Comparison of ENCODE assay signal across 11 mouse cellular contexts in the genomic region with DNA sequence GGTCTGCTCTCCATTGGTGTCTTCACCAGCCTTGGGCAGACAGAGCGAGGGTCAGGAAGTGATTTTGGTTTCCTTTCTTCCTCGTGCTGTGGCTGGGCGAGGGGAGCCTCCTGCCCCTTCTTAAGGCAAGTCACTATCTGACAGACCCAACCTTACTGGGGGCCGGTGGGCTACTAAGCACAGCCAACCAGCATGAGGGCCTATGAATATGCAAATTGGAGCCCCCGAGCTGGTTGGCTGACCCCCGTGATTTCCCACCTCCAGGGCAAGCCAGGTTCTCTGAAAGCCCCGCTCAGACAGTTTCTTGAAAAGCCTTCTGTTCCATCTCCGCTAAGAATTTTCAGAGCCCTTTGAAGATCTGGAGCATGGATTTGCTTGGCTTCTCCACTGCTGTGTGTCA. TPM values are rescaled to one million over a fixed set of nuclear protein-coding genes. Genes with fewer than 3 reads are reported as not detected.
DNase-seq lines count a peak whose midpoint lies in the region; ATAC-seq and TF ChIP-seq lines count a peak whose summit lies in the region.
"Had no signal": no experiment of that assay in that cellular context is flagged by ENCODE, and none has a peak within 500 bp of the region (broad histone marks: within the 10 kb centered on the region; RNA-seq: fewer than 3 reads in every experiment).

No protein-coding gene starts in this region.

- H3K27me3 ChIP-seq in heart, embryonic 13.5 days (replicated peaks), result no peaks in the 10 kb centered on the region
- no peaks in the 10 kb centered on the region for H3K27me3 ChIP-seq in spleen, adult 2 months (ENCODE audit: control insufficient read depth, insufficient read depth, low read length)
- H3K27me3 ChIP-seq in limb, embryonic 11.5 days (ENCODE audit: control insufficient read depth, insufficient read depth, low read length), result no peaks in the 10 kb centered on the region
- H3K27me3 ChIP-seq in splenic B cell, adult 2 months (ENCODE audit: control insufficient read depth, insufficient read depth, low read length, poor library complexity, severe bottlenecking), result no peaks in the 10 kb centered on the region

- no peak for ATAC-seq in heart, embryonic 13.5 days (ENCODE audit: extremely low read depth, insufficient number of reproducible peaks, low FRiP score, low TSS enrichment)
- ATAC-seq in limb, embryonic 11.5 days (ENCODE audit: insufficient number of reproducible peaks, low FRiP score, low TSS enrichment, low read depth), result no peak
- no peak for ATAC-seq in erythroid progenitor cell, adult 5-6 weeks (replicated peaks; ENCODE audit: low FRiP score, poor library complexity, severe bottlenecking)

- H3K4me2 ChIP-seq in heart, embryonic 13.5 days, result peak overlapping the region; percentile 64
- peak overlapping the region; percentile 27; the same call in 1 of the 2 replicates for H3K4me2 ChIP-seq in limb, embryonic 11.5 days (ENCODE audit: low read depth, severe bottlenecking)

- WGBS in heart, embryonic 13.5 days, result 3% methylated on average over 8 of the region's 8 CpGs
- 13% methylated on average over 8 of the region's 8 CpGs for WGBS in spleen, adult 2 months
- WGBS in limb, embryonic 11.5 days, result 1% methylated on average over 8 of the region's 8 CpGs

- DNase-seq in heart, adult 9 months (ENCODE audit: low spot score in 2 of 2), result no peak
- DNase-seq in spleen, adult 2 months (ENCODE audit: low read depth in 1 of 2, low spot score in 2 of 2), result no peak
- no peak for DNase-seq in spleen, postnatal 14 days (ENCODE audit: low spot score in 2 of 2)
- DNase-seq in limb, embryonic 11.5 days (ENCODE audit: low spot score), result peak; percentile 48
- DNase-seq in splenic B cell, adult 2 months (ENCODE audit: low read depth, low spot score), result peak; percentile 32
- DNase-seq in layer of hippocampus, adult 9-10 months (ENCODE audit: low spot score), result no peak
- DNase-seq: kidney, postnatal 10 days; right cerebral cortex, postnatal 14 days had no signal

- no peaks in the 10 kb centered on the region for H3K9me3 ChIP-seq in heart, embryonic 13.5 days
- no peaks in the 10 kb centered on the region for H3K9me3 ChIP-seq in limb, embryonic 11.5 days (ENCODE audit: control insufficient read depth, low read length)

- TF ChIP-seq CTCF in spleen, adult 2 months (IDR thresholded peaks at IDR 0.05; ENCODE audit: extremely low read depth, insufficient read depth, insufficient read length, insufficient replicate concordance), result no peak

- H3K9ac ChIP-seq in heart, embryonic 13.5 days, result peak overlapping the region; percentile 44
- no peak overlapping the region for H3K9ac ChIP-seq in limb, embryonic 11.5 days (ENCODE audit: low read length)

- no peak overlapping the region for H3K27ac ChIP-seq in heart, embryonic 13.5 days (replicated peaks)
- no peak overlapping the region for H3K27ac ChIP-seq in spleen, adult 2 months (ENCODE audit: insufficient read depth, low read length)
- H3K27ac ChIP-seq in limb, embryonic 11.5 days (replicated peaks; ENCODE audit: low read depth, low read length), result no peak overlapping the region
- H3K27ac ChIP-seq: macrophage had no signal

- H3K4me3 ChIP-seq in heart, embryonic 13.5 days, result peak overlapping the region; percentile 29
- H3K4me3 ChIP-seq in spleen, adult 2 months (ENCODE audit: extremely low read depth, insufficient read depth, insufficient read length), result peak overlapping the region; percentile 3; the same call in 1 of the 2 replicates
- H3K4me3 ChIP-seq in limb, embryonic 11.5 days (ENCODE audit: low read depth, low read length), result no peak overlapping the region

- H3K36me3 ChIP-seq in heart, embryonic 13.5 days, result no peaks in the 10 kb centered on the region
- H3K36me3 ChIP-seq in spleen, adult 2 months (ENCODE audit: control insufficient read depth, insufficient read depth, low read length), result no peaks in the 10 kb centered on the region
- H3K36me3 ChIP-seq in limb, embryonic 11.5 days (ENCODE audit: control insufficient read depth, insufficient read depth, low read length), result no peaks in the 10 kb centered on the region
- H3K36me3 ChIP-seq in splenic B cell, adult 2 months (ENCODE audit: control insufficient read depth, insufficient read depth, low read length, poor library complexity, severe bottlenecking), result no peaks in the 10 kb centered on the region

- peaks cover 21% of the 10 kb centered on the region for H3K4me1 ChIP-seq in heart, embryonic 13.5 days
- H3K4me1 ChIP-seq in spleen, adult 2 months (ENCODE audit: control insufficient read depth, insufficient read depth, insufficient read length), result peaks cover 4% of the 10 kb centered on the region
- peaks cover 6% of the 10 kb centered on the region; the same call in 1 of the 2 replicates for H3K4me1 ChIP-seq in limb, embryonic 11.5 days (ENCODE audit: control insufficient read depth, insufficient read depth, low read length)

- TF ChIP-seq POLR2A in spleen, adult 2 months (IDR thresholded peaks at IDR 0.05; ENCODE audit: low read depth, low read length), result no peak

RNA-seq across cellular contexts. Expression of gene Prox2, which starts 4.3 kb away (rescaled TPM):
- polyA plus RNA-seq in heart, embryonic 13.5 days (2015; fragmentation: Nextera tagmentation; extraction: Ambion mirVana), result 1.9 and 2.8 TPM in 2 replicates
- 1.8 and 2.6 TPM in 2 replicates for polyA plus RNA-seq in spleen, adult 2 months (2012; rRNA removed)
- polyA plus RNA-seq in limb, embryonic 11.5 days (2014; fragmentation: Nextera tagmentation; extraction: Ambion mirVana), result 2.6 and 3.3 TPM in 2 replicates
- 7.5 and 14.1 TPM in 2 replicates for total RNA-seq in erythroid progenitor cell, adult 5-6 weeks (2015; ENCODE audit: low replicate concordance)
- 6.0 and 21.6 TPM in 2 replicates for total RNA-seq in erythroid progenitor cell, adult 5-6 weeks (2017; ENCODE audit: low replicate concordance)

RNA-seq across cellular contexts. Expression of gene Dlst, which starts 4.3 kb away (rescaled TPM):
- polyA plus RNA-seq in heart, embryonic 13.5 days (2015; fragmentation: Nextera tagmentation; extraction: Ambion mirVana), result 176 and 193 TPM in 2 replicates
- polyA plus RNA-seq in spleen, adult 2 months (2012; rRNA removed), result 49.5 and 54.6 TPM in 2 replicates
- polyA plus RNA-seq in limb, embryonic 11.5 days (2014; fragmentation: Nextera tagmentation; extraction: Ambion mirVana), result 108 and 109 TPM in 2 replicates
- total RNA-seq in erythroid progenitor cell, adult 5-6 weeks (2015; ENCODE audit: low replicate concordance), result 106 and 118 TPM in 2 replicates
- total RNA-seq in erythroid progenitor cell, adult 5-6 weeks (2017; ENCODE audit: low replicate concordance), result 181 and 293 TPM in 2 replicates

RNA-seq across cellular contexts. Expression of gene Rps6kl1, which starts 44.8 kb away (rescaled TPM):
- polyA plus RNA-seq in heart, embryonic 13.5 days (2015; fragmentation: Nextera tagmentation; extraction: Ambion mirVana), result 1.2 and 1.3 TPM in 2 replicates
- polyA plus RNA-seq in spleen, adult 2 months (2012; rRNA removed), result 0.53 and 0.63 TPM in 2 replicates
- 0.51 and 0.61 TPM in 2 replicates for polyA plus RNA-seq in limb, embryonic 11.5 days (2014; fragmentation: Nextera tagmentation; extraction: Ambion mirVana)
- total RNA-seq in erythroid progenitor cell, adult 5-6 weeks (2015; ENCODE audit: low replicate concordance), result not detected in 2 replicates
- not detected in 2 replicates for total RNA-seq in erythroid progenitor cell, adult 5-6 weeks (2017; ENCODE audit: low replicate concordance)
- polyA plus RNA-seq: macrophage had no signal

Comparison
In these comparisons a context has a peak if more than half of its experiments do, and no peak if none do; other contexts are left out.
1. DNase-seq: peak in limb, embryonic 11.5 days (single experiment) and splenic B cell, adult 2 months (single experiment); none in heart, adult 9 months (0 of 2), spleen, adult 2 months (0 of 2), spleen, postnatal 14 days (0 of 2) and layer of hippocampus, adult 9-10 months (single experiment).